Mouse (Mus musculus) limb, embryonic 12.5 days (tissue): ENCODE measurements around the gene Cab39. TPM values are rescaled to one million over a fixed set of nuclear protein-coding genes. Genes with fewer than 3 reads are reported as not detected.

Experiments
- ATAC-seq: fragments of 200-750 bp; cut with Nextera tagmentation; 2 replicates; pipeline ENCODE4 v1.8.0; 2017; ENCODE audit warnings: low read depth, moderate TSS enrichment; ENCODE audit not compliant: insufficient number of reproducible peaks, insufficient read depth, low FRiP score, low TSS enrichment
- H3K27ac ChIP-seq: fragments of 300-500 bp; sonication (generic); 2 replicates; pipeline ENCODE4 v1.5.1; 2016; ENCODE audit warnings: mild to moderate bottlenecking, moderate library complexity
- H3K27me3 ChIP-seq: fragments of 300-500 bp; sonication (generic); 2 replicates; pipeline ENCODE4 v1.6.1; 2016; ENCODE audit warnings: mild to moderate bottlenecking, moderate library complexity
- H3K36me3 ChIP-seq: fragments of 300-500 bp; sonication (generic); 2 replicates; pipeline ENCODE4 v1.6.1; 2016; ENCODE audit warnings: mild to moderate bottlenecking, moderate library complexity
- H3K4me1 ChIP-seq: fragments of 300-500 bp; sonication (generic); replicated peaks from 2 replicates; pipeline ENCODE4 v1.6.1; 2016
- H3K4me2 ChIP-seq: fragments of 300-500 bp; sonication (generic); 2 replicates; pipeline ENCODE4 v1.6.1; 2016; ENCODE audit warnings: mild to moderate bottlenecking, moderate library complexity
- H3K4me3 ChIP-seq: fragments of 300-500 bp; sonication (generic); replicated peaks from 2 replicates; pipeline ENCODE4 v1.5.1; 2016; ENCODE audit warnings: mild to moderate bottlenecking
- H3K9ac ChIP-seq: fragments of 300-500 bp; sonication (generic); replicated peaks from 2 replicates; pipeline ENCODE4 v1.6.1; 2016; ENCODE audit warnings: mild to moderate bottlenecking, moderate library complexity
- H3K9me3 ChIP-seq: fragments of 300-500 bp; sonication (generic); 2 replicates; pipeline ENCODE4 v1.6.1; 2016; ENCODE audit warnings: mild to moderate bottlenecking, moderate library complexity
- WGBS: fragments of 180-500 bp; shearing (Covaris S2); methylation state at CpG from one replicate; pipeline ENCODE4 v1.1.7; 2016; 5-methylcytosine and 5-hydroxymethylcytosine counted together
- polyA plus RNA-seq: library from polyadenylated mRNA; unstranded; fragments of >200 nt; fragmentation: Nextera tagmentation; extraction: Ambion mirVana; gene quantifications from 2 replicates; pipeline ENCODE4 v1.2.1, GENCODE M21; 2016

The Cab39 gene
- polyA plus RNA-seq, 1 experiment from 2014 or later: 42.5 TPM

DNA sequence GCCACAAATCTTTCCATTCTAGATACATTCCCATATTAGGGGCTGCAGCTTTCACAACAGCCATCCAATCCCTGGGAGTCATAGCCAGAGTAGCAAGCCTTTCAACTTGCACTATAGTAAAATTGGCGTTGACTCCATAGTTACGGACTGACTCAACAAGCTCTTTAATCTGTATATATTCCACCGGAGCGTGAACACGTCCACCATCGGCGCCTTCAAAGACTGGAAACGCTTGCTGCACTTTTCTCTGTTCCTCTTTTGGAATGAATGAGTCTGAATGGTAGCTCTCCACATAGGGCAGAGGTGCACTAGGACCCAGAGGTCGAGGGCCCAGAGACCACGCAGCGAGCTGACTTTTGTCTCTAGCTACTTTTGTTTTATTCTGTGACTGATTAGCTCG is 88.8 kb downstream of the Cab39 start:
- WGBS: 93% methylated on average over 12 of the region's 12 CpGs
- H3K27ac ChIP-seq: no peak overlapping the region
- H3K9ac ChIP-seq: no peak overlapping the region
- H3K27me3 ChIP-seq: no peaks in the 10 kb centered on the region
- ATAC-seq: no peak
- H3K4me1 ChIP-seq: no peaks in the 10 kb centered on the region
- no peaks in the 10 kb centered on the region for H3K36me3 ChIP-seq
- H3K9me3 ChIP-seq: peaks cover 47% of the 10 kb centered on the region
- no peak overlapping the region for H3K4me3 ChIP-seq
- H3K4me2 ChIP-seq: no peak overlapping the region

DNA sequence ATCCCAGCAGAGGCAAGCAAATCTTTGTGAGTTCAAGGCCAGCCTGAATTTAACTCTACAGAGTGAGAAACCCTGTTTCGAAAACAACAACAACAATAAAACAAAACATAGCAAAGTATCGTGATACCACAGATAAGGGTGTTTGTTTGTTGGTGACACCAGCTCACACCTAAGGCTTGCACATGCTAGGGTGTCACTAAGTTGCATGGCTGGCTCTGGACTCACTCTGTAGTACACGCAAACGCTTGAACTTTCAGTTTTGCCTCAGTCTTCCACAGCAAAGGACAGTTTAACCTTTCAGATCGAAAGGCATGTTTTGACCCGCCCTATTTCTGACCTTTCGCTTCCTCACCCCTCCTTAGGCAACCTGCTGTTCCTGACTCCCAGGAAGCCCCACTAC is 94.0 kb downstream of the Cab39 start:
- Histone ChIP-seq H3K4me2 (no peak overlapping the region), H3K9me3 (peaks cover 14% of the 10 kb centered on the region; the same call in 1 of the 2 replicates), H3K36me3 (no peaks in the 10 kb centered on the region), H3K9ac (no peak overlapping the region), H3K27ac (no peak overlapping the region), H3K4me3 (no peak overlapping the region), H3K27me3 (no peaks in the 10 kb centered on the region), H3K4me1 (no peaks in the 10 kb centered on the region)
- WGBS: 79% methylated on average over 7 of the region's 7 CpGs
- no peak for ATAC-seq

DNA sequence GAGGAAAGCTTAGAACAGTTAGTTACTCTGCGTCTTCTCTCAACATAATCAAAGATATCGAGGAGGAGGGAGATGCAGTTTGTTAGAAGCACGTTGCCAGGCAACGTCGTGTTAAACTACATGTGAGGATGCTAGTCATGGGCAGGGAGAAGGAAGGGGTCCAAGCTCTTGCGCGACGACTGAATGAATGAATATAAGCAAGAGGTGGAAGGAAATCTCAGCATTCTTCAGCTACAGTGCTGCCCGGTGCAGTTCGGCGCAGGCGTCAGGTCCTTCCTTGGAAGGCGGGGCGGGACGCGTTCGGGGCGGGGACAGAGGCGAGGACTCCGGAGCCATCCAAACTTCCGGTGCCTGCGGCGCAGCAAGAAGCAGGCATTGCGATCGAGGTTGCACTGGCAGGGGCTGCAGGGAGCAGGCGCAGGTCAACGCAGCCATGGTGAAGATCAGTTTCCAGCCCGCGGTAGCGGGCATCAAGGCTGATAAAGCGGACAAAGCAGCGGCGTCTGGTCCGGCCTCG is 101.0 kb downstream of the Cab39 start, which contains the start of gene Itm2c:
Gene Itm2c (plus strand): TSS at position 51 of the 517 bp plus-strand sequence.
- ATAC-seq: peak; percentile 79
- peak within 1 kb of the TSS; percentile 75 for H3K4me3 ChIP-seq
- no peaks in the 10 kb centered on the region for H3K36me3 ChIP-seq
- no peaks in the 10 kb centered on the region for H3K9me3 ChIP-seq
- H3K9ac ChIP-seq: peak within 1 kb of the TSS; percentile 83
- H3K4me1 ChIP-seq: peaks cover 44% of the 10 kb centered on the region
- peak within 1 kb of the TSS; percentile 95 for H3K27ac ChIP-seq
- H3K4me2 ChIP-seq: peak within 1 kb of the TSS; percentile 74
- H3K27me3 ChIP-seq: no peaks in the 10 kb centered on the region
- 1% methylated on average over 35 of the region's 35 CpGs for WGBS

DNA sequence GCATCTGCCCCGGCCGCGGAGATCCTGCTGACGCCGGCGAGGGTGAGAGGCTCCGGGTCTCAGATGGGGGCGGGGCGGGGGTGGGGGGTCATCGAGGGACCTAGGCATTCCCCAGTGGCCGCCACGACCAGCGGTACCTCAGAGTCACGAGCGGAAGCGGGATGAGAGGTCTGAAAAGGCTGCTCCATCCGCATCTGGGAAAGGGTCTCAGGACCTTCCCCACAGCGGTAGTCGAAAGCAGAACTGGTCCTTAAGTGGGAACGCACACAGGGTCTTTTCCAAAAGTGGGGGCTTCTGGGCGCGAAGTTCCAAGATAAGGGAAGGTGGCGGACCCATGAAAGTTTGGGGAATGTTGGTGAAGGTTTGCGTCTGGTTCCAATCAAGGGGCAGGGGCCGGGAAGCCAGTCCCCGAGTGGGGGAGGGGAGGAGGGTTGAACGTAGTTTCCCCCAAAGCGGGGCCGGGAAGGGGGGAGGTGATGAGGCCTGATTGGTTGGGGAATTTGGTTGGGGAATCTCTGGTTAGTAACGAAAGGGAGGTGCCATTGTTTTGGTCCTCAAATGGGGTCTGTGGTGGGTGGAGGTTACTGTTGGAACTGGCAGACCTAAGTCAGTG is 101.6 kb downstream of the Cab39 start:
- H3K9ac ChIP-seq: peak overlapping the region; percentile 83
- peak overlapping the region; percentile 95 for H3K27ac ChIP-seq
- H3K27me3 ChIP-seq: no peaks in the 10 kb centered on the region
- peak; percentile 52 for ATAC-seq
- peak overlapping the region; percentile 74 for H3K4me2 ChIP-seq
- 1% methylated on average over 30 of the region's 30 CpGs for WGBS
- peaks cover 49% of the 10 kb centered on the region for H3K4me1 ChIP-seq
- H3K36me3 ChIP-seq: no peaks in the 10 kb centered on the region
- peak overlapping the region; percentile 75 for H3K4me3 ChIP-seq
- H3K9me3 ChIP-seq: no peaks in the 10 kb centered on the region

DNA sequence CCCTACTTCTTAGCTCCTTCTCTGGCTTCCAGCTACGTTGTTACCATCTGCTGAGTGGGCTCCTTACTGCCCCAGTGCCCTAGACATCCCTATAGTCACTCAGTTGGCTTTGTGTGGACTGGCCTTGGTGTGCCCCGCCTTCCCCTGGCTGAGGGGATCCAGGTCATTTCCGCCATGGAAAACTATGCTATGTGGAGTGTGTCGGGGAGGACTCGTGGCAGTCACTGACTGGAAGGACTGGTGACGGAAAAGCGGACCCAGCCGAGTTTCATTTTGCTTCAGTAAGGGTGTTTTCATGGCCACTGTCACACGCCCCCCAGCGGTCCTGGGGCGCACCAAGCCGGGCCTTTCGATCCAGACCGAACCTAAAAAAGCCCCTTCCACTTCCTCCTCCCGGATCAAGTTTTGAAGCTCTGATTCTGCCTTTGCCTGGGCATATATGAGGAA is 102.2 kb downstream of the Cab39 start:
- under 1% methylated on average over 15 of the region's 15 CpGs for WGBS
- Histone ChIP-seq H3K9ac (peak overlapping the region; percentile 83), H3K27me3 (no peaks in the 10 kb centered on the region), H3K36me3 (no peaks in the 10 kb centered on the region), H3K9me3 (no peaks in the 10 kb centered on the region), H3K4me3 (peak overlapping the region; percentile 75), H3K4me2 (peak overlapping the region; percentile 74), H3K4me1 (peaks cover 55% of the 10 kb centered on the region), H3K27ac (peak overlapping the region; percentile 95)
- ATAC-seq: peak; percentile 76

GRCm38 (mm10) chr1:85896110-85896509 is 102.9 kb downstream of the Cab39 start:
- no peaks in the 10 kb centered on the region for H3K9me3 ChIP-seq
- peaks cover 62% of the 10 kb centered on the region for H3K4me1 ChIP-seq
- peak overlapping the region; percentile 83; the same call in 1 of the 2 replicates for H3K9ac ChIP-seq
- no peak for ATAC-seq
- H3K36me3 ChIP-seq: no peaks in the 10 kb centered on the region
- no peaks in the 10 kb centered on the region for H3K27me3 ChIP-seq
- WGBS: 76% methylated on average over 5 of the region's 5 CpGs
- peak overlapping the region; percentile 74 for H3K4me2 ChIP-seq
- peak overlapping the region; percentile 95 for H3K27ac ChIP-seq
- peak overlapping the region; percentile 75 for H3K4me3 ChIP-seq

DNA sequence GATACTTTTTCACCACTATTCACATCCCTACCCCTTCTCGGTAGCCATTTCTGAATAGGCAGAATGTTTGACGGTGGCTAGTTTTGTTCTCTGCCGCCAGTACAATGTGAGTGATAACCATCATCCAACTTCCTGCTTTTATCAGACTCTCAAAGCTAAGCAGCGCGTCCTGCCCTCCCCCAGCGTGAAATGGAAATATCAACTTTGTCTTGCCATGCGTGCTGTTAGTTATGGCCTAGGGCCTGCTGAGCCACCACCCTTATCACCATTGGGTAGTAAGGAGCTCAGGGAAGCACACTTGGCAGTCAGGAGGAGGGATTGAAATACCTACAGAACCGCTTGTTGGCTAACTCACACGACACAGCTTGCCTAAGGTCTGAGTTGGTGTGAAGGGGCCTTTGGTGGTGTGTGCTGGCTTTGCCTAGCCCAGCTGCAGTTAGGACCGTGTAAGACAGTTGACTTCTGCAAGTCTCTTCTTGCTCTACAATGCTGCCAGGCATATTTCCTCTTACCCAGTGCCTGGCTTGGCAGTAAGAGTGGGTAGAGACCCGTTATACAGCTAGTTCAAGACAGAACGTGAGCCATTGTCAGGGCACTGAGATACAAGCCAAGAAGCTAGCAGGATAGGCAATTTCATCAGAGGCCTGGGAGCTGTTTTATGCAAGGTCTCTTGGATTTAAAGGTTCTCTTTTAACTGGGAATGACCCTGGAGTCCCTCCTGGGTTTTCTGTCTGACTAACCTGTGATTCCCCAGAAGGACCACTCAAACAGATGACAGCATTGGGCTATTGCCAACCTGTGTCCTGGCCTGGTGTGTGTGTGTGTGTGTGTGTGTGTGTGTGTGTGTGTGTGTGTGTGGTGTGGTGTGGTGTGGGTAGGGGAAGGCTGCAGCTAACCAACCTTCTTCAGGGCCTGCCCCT is 103.8 kb downstream of the Cab39 start:
- peaks cover 68% of the 10 kb centered on the region for H3K4me1 ChIP-seq
- no peaks in the 10 kb centered on the region for H3K36me3 ChIP-seq
- no peak overlapping the region for H3K9ac ChIP-seq
- no peak for ATAC-seq
- peak overlapping the region; percentile 74 for H3K4me2 ChIP-seq
- peak overlapping the region; percentile 12; the same call in 1 of the 2 replicates for H3K4me3 ChIP-seq
- WGBS: 64% methylated on average over 12 of the region's 12 CpGs
- H3K27me3 ChIP-seq: no peaks in the 10 kb centered on the region
- peak overlapping the region; percentile 18; the same call in 1 of the 2 replicates for H3K27ac ChIP-seq
- no peaks in the 10 kb centered on the region for H3K9me3 ChIP-seq

- peak overlapping the region; percentile 18; the same call in 1 of the 2 replicates for H3K27ac ChIP-seq
- H3K9ac ChIP-seq: 0 out of 2 replicates have a peak overlapping the region, but pooled peaks have one; percentile 23
- no peak for ATAC-seq
- H3K4me2 ChIP-seq: peak overlapping the region; percentile 74
- 23% methylated on average over 8 of the region's 8 CpGs for WGBS
- H3K4me3 ChIP-seq: peak overlapping the region; percentile 12; the same call in 1 of the 2 replicates
- H3K36me3 ChIP-seq: peaks cover 8% of the 10 kb centered on the region
- no peaks in the 10 kb centered on the region for H3K27me3 ChIP-seq
- no peaks in the 10 kb centered on the region for H3K9me3 ChIP-seq
- peaks cover 72% of the 10 kb centered on the region for H3K4me1 ChIP-seq
These were observed 104.9 kb downstream of the Cab39 start for GRCm38 (mm10) chr1:85897901-85898760.

DNA sequence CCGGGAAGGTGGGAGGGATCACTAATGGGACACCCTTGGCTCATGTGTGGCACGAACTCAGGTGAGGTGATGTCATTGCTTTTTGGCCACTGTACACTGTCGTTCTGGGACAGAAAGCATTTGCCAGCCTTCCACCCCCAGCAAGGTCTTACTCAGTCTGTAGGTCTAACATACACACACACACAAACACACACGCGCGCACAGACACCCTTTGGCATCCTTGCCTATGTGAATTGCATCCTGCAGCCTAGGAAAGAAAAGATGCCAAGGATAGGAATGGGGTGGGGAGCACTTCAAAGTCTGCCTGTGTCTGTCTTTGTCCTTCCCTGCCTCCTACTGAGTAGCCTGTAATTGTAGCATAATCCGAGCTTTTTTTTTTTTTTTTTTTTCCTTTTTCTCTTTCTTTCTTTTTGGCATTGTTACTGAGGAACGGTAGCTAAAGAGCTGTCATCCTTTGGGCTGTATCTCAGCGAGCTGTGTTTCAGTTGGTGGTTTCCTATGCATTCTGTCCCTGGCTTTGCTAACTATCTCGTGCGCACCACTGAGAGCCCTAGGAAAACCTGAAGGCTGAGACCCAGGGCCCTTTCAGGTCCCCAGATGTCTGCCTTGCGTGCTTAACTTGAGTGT is 105.6 kb downstream of the Cab39 start:
- Histone ChIP-seq H3K9me3 (no peaks in the 10 kb centered on the region), H3K9ac (no peak overlapping the region), H3K36me3 (peaks cover 16% of the 10 kb centered on the region), H3K27me3 (no peaks in the 10 kb centered on the region), H3K4me2 (peak overlapping the region; percentile 74; the same call in 1 of the 2 replicates), H3K27ac (peak overlapping the region; percentile 29; the same call in 1 of the 2 replicates), H3K4me1 (peaks cover 68% of the 10 kb centered on the region), H3K4me3 (no peak overlapping the region)
- ATAC-seq: no peak
- WGBS: 50% methylated on average over 12 of the region's 12 CpGs

DNA sequence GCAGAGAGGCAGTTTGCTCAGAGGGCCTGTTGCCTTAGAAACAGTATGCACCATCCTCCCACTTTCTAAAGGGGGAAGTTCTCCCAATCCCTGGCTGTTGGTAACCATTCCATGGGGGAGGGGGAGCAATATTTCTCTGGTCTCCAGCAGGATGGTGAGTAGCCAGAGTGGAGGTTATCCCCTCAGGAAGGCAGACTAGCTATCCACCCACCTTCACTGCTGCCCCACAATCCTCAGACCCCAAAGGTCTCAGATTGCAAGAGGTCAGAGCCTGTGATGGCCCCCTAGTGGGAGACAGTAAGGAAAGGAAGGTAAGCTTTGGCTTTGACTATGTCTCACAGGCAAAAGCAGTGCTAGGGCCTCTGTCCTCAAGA is 106.1 kb downstream of the Cab39 start:
- no peaks in the 10 kb centered on the region for H3K9me3 ChIP-seq
- H3K4me2 ChIP-seq: no peak overlapping the region
- H3K9ac ChIP-seq: no peak overlapping the region
- H3K36me3 ChIP-seq: peaks cover 21% of the 10 kb centered on the region
- H3K27me3 ChIP-seq: no peaks in the 10 kb centered on the region
- no peak for ATAC-seq
- peaks cover 66% of the 10 kb centered on the region for H3K4me1 ChIP-seq
- H3K27ac ChIP-seq: 0 out of 2 replicates have a peak overlapping the region, but pooled peaks have one; percentile 29
- H3K4me3 ChIP-seq: no peak overlapping the region
